ENCODE assay signal across 8 mouse cellular contexts in genomic region chr4:149674814-149675377, GRCm38 (mm10). TPM values are rescaled to one million over a fixed set of nuclear protein-coding genes. Genes with fewer than 3 reads are reported as not detected.
DNase-seq lines count a peak whose midpoint lies in the region; ATAC-seq and TF ChIP-seq lines count a peak whose summit lies in the region.

No protein-coding gene starts in this region.

- peak overlapping the region; percentile 90 for H3K4me2 ChIP-seq in heart, embryonic 13.5 days
- peak overlapping the region; percentile 95 for H3K4me2 ChIP-seq in midbrain, embryonic 11.5 days

- TF ChIP-seq POLR2A in cortical plate, adult 2 months (IDR thresholded peaks at IDR 0.05; ENCODE audit: extremely low read depth, insufficient read depth, low read length) = no peak

- DNase-seq in heart, adult 9 months (ENCODE audit: low spot score in 2 of 2) = no peak
- no peak for DNase-seq in hindbrain, embryonic 10.5 days (ENCODE audit: low spot score)
- peak; percentile 85 for DNase-seq in midbrain, embryonic 11.5 days (ENCODE audit: low spot score, missing footprints)
- DNase-seq in thymus, adult 18-20 months = no peak
- no peak for DNase-seq in thymus, postnatal 10 days (ENCODE audit: low spot score in 2 of 2)

- H3K4me3 ChIP-seq in heart, embryonic 13.5 days = peak overlapping the region; percentile 66
- H3K4me3 ChIP-seq in cortical plate, adult 2 months (ENCODE audit: insufficient read depth, low read length) = peak overlapping the region; percentile 89
- H3K4me3 ChIP-seq in hindbrain, embryonic 10.5 days = peak overlapping the region; percentile 72
- H3K4me3 ChIP-seq in midbrain, embryonic 11.5 days (ENCODE audit: low read depth, low read length) = peak overlapping the region; percentile 58

- no peaks in the 10 kb centered on the region for H3K9me3 ChIP-seq in heart, embryonic 13.5 days
- 0 out of 2 replicates have a peak, but pooled peaks cover 4% of the 10 kb centered on the region for H3K9me3 ChIP-seq in hindbrain, embryonic 10.5 days
- H3K9me3 ChIP-seq in midbrain, embryonic 11.5 days (ENCODE audit: control insufficient read depth, low read length) = no peaks in the 10 kb centered on the region

- 13% methylated on average over 8 of the region's 8 CpGs for WGBS in heart, embryonic 13.5 days
- 13% methylated on average over 8 of the region's 8 CpGs for WGBS in hindbrain, embryonic 10.5 days
- 10% methylated on average over 8 of the region's 8 CpGs for WGBS in midbrain, embryonic 11.5 days

- H3K36me3 ChIP-seq in heart, embryonic 13.5 days = 0 out of 2 replicates have a peak, but pooled peaks cover 4% of the 10 kb centered on the region
- H3K36me3 ChIP-seq in hindbrain, embryonic 10.5 days = peaks cover 15% of the 10 kb centered on the region
- no peaks in the 10 kb centered on the region for H3K36me3 ChIP-seq in midbrain, embryonic 11.5 days (ENCODE audit: control insufficient read depth, insufficient read depth, low read length)

- peak overlapping the region; percentile 74 for H3K9ac ChIP-seq in heart, embryonic 13.5 days
- peak overlapping the region; percentile 76 for H3K9ac ChIP-seq in midbrain, embryonic 11.5 days (ENCODE audit: low read length)

- peaks cover 28% of the 10 kb centered on the region for H3K27me3 ChIP-seq in heart, embryonic 13.5 days (replicated peaks)
- peaks cover 35% of the 10 kb centered on the region for H3K27me3 ChIP-seq in hindbrain, embryonic 10.5 days (ENCODE audit: insufficient read depth, poor library complexity, severe bottlenecking)
- peaks cover 15% of the 10 kb centered on the region for H3K27me3 ChIP-seq in midbrain, embryonic 11.5 days (ENCODE audit: control insufficient read depth, insufficient read depth, low read length)

- no peak for TF ChIP-seq CTCF in cortical plate, adult 2 months (IDR thresholded peaks at IDR 0.05; ENCODE audit: extremely low read depth, insufficient read depth, low read length)

- H3K4me1 ChIP-seq in heart, embryonic 13.5 days = peaks cover 16% of the 10 kb centered on the region
- H3K4me1 ChIP-seq in cortical plate, adult 2 months (ENCODE audit: control insufficient read depth, insufficient read depth, low read length) = no peaks in the 10 kb centered on the region
- peaks cover 24% of the 10 kb centered on the region for H3K4me1 ChIP-seq in hindbrain, embryonic 10.5 days (replicated peaks)
- H3K4me1 ChIP-seq in midbrain, embryonic 11.5 days (ENCODE audit: control insufficient read depth, insufficient read depth, low read length) = peaks cover 4% of the 10 kb centered on the region; the same call in 1 of the 2 replicates

- H3K27ac ChIP-seq in heart, embryonic 13.5 days (replicated peaks) = no peak overlapping the region
- H3K27ac ChIP-seq in cortical plate, adult 2 months (ENCODE audit: insufficient read depth, low read length) = no peak overlapping the region
- H3K27ac ChIP-seq in hindbrain, embryonic 10.5 days = peak overlapping the region; percentile 86
- H3K27ac ChIP-seq in midbrain, embryonic 11.5 days (ENCODE audit: low read depth, low read length) = no peak overlapping the region

- ATAC-seq in heart, embryonic 13.5 days (ENCODE audit: extremely low read depth, insufficient number of reproducible peaks, low FRiP score, low TSS enrichment) = no peak
- no peak for ATAC-seq in midbrain, embryonic 11.5 days (ENCODE audit: low FRiP score)
- no peak for ATAC-seq in activated CD4-positive, CD25-positive, alpha-beta regulatory T cell, adult 4 months

RNA-seq across cellular contexts. Expression of gene Pik3cd, which starts 27.5 kb away (rescaled TPM):
- polyA plus RNA-seq in heart, embryonic 13.5 days (2015; fragmentation: Nextera tagmentation; extraction: Ambion mirVana) = 3.0 and 3.1 TPM in 2 replicates
- 13.2 and 15.7 TPM in 2 replicates for polyA plus RNA-seq in cortical plate, adult 2 months (2012; rRNA removed)
- 10.4 and 17.2 TPM in 2 replicates for polyA plus RNA-seq in hindbrain, embryonic 10.5 days (2016; fragmentation: Nextera tagmentation; extraction: Ambion mirVana)
- polyA plus RNA-seq in midbrain, embryonic 11.5 days (2014; fragmentation: Nextera tagmentation; extraction: Ambion mirVana) = 7.8 and 8.7 TPM in 2 replicates
- 100 to 1,000 TPM in 1 of 2 experiments, 10 to 100 TPM in 1; 80.6 to 129 TPM for polyA plus RNA-seq in activated CD4-positive, CD25-positive, alpha-beta regulatory T cell, adult 4 months (2017; shearing (Covaris generic))
